Mouse (Mus musculus) neutrophil, adult 59 days (primary cell): Measurements from ENCODE around the gene Il4. TPM values are rescaled to one million over a fixed set of nuclear protein-coding genes. Genes with fewer than 3 reads are reported as not detected.

Experiments used
- total RNA-seq, 2 experiments: library from RNA; stranded (reverse); gene quantifications; 1 replicate in 1 of 2; 2 replicates in 1 of 2; pipeline ENCODE4 v1.2.4; 2023

Gene Il4
- total RNA-seq: not detected

GRCm38 (mm10) chr11:53618619-53619198 is at the start of gene Il4:
Gene Il4 (minus strand): TSS chr11:53618669.

GRCm38 (mm10) chr11:53634556-53634955 is 16.1 kb upstream of the Il4 start, which contains the start of gene Il13:
Gene Il13 (minus strand): TSS chr11:53634702.

GRCm38 (mm10) chr11:53567224-53568014 is 51.0 kb downstream of the Il4 start, which contains the start of gene Kif3a:
Gene Kif3a (plus strand): TSS chr11:53567379.

Other genes starting within 250 kb of the Il4 start
- gene Leap2, start 195.5 kb downstream of the Il4 start, total RNA-seq: not detected
- 100 to 1,000 TPM; 201 to 206 TPM for gene Uqcrq, start 187.8 kb downstream of the Il4 start, total RNA-seq
- under 1 TPM; 0.58 to 0.71 TPM for gene Gdf9, start 187.6 kb downstream of the Il4 start, total RNA-seq
- gene Gm10447, start 161.6 kb downstream of the Il4 start, total RNA-seq: not detected
- gene Shroom1, start 161.5 kb downstream of the Il4 start, total RNA-seq: under 1 TPM; 0.18 to 0.60 TPM
- not detected for gene Gm9837, start 148.2 kb downstream of the Il4 start, total RNA-seq
- gene Gm9945, start 138.5 kb downstream of the Il4 start, total RNA-seq: not detected
- under 1 TPM; 0.33 to 0.42 TPM for gene Sowaha, start 138.4 kb downstream of the Il4 start, total RNA-seq
- gene Sept8, start 99.4 kb downstream of the Il4 start, total RNA-seq: 1 to 10 TPM; 4.6 to 8.5 TPM
- gene Kif3a, start 51.3 kb downstream of the Il4 start, total RNA-seq: 1 to 10 TPM; 1.6 to 4.2 TPM
- not detected for gene Il13, start 16.0 kb upstream of the Il4 start, total RNA-seq
- 10 to 100 TPM; 13.2 to 13.8 TPM for gene Rad50, start 88.7 kb upstream of the Il4 start, total RNA-seq
- not detected for gene Il5, start 102.1 kb upstream of the Il4 start, total RNA-seq
- 100 to 1,000 TPM; 131 to 161 TPM for gene Irf1, start 151.3 kb upstream of the Il4 start, total RNA-seq
- gene Gm17334, start 154.5 kb upstream of the Il4 start, total RNA-seq: not detected
- under 1 TPM; 0.42 to 0.90 TPM for gene Gm12216, start 240.6 kb upstream of the Il4 start, total RNA-seq